ENCODE assay signal across 8 mouse cellular contexts in the genomic region with DNA sequence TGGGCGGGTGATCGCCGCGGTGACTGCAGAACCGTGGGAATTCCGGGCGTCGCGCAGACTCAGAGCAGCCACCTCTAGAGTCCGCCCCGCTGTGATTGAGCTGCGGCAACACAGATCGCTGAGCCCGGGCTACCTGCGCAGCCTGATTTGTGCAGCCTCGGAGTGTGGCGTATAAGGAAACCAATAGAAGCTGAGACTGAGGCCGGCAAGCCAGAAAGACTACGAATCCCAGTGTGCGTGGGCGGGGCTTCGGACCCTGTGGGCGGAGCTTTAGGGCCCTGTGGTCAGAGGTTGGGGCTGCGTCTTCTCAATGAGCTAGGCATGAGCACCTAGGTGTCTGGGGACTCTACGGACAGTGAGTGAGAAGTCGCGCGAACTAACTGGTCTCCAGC. TPM values are rescaled to one million over a fixed set of nuclear protein-coding genes. Genes with fewer than 3 reads are reported as not detected.
DNase-seq lines count a peak whose midpoint lies in the region; ATAC-seq and TF ChIP-seq lines count a peak whose summit lies in the region.

Gene Lgmn (minus strand): TSS at position 182 of the 392 bp plus-strand sequence.

- H3K9me3 ChIP-seq in G1E (replicated peaks): no peaks in the 10 kb centered on the region
- H3K9me3 ChIP-seq in forebrain, postnatal 0 days (ENCODE audit: low read length): no peaks in the 10 kb centered on the region
- no peaks in the 10 kb centered on the region for H3K9me3 ChIP-seq in lung, embryonic 15.5 days

- H3K27me3 ChIP-seq in G1E (ENCODE audit: insufficient read depth, low read length): peaks cover 3% of the 10 kb centered on the region; the same call in 1 of the 2 replicates
- no peaks in the 10 kb centered on the region for H3K27me3 ChIP-seq in forebrain, postnatal 0 days (ENCODE audit: insufficient read depth, low read length)
- no peaks in the 10 kb centered on the region for H3K27me3 ChIP-seq in lung, embryonic 15.5 days

- H3K27ac ChIP-seq in forebrain, postnatal 0 days (ENCODE audit: low read depth, low read length): peak within 1 kb of the TSS; percentile 62
- H3K27ac ChIP-seq in lung, embryonic 15.5 days: no peak within 1 kb of the TSS

- WGBS in forebrain, postnatal 0 days: under 1% methylated on average over 28 of the region's 28 CpGs
- under 1% methylated on average over 28 of the region's 28 CpGs for WGBS in lung, embryonic 15.5 days

- peak within 1 kb of the TSS; percentile 72 for H3K4me3 ChIP-seq in G1E (ENCODE audit: low read depth, low read length)
- H3K4me3 ChIP-seq in forebrain, postnatal 0 days (ENCODE audit: low read depth, low read length): peak within 1 kb of the TSS; percentile 58
- peak within 1 kb of the TSS; percentile 61 for H3K4me3 ChIP-seq in lung, embryonic 15.5 days

- peak; percentile 96 for ATAC-seq in G1E (ENCODE audit: extremely low read depth, insufficient number of reproducible peaks, low FRiP score, poor library complexity, severe bottlenecking)
- ATAC-seq in forebrain, postnatal 0 days: peak; percentile 100
- peak; percentile 98 for ATAC-seq in lung, embryonic 15.5 days (ENCODE audit: borderline replicate concordance, extremely low read depth, low FRiP score, low TSS enrichment)

- H3K36me3 ChIP-seq in G1E (replicated peaks): no peaks in the 10 kb centered on the region
- H3K36me3 ChIP-seq in forebrain, postnatal 0 days (ENCODE audit: insufficient read depth): no peaks in the 10 kb centered on the region
- H3K36me3 ChIP-seq in lung, embryonic 15.5 days: no peaks in the 10 kb centered on the region

- DNase-seq in G1E (ENCODE audit: low spot score): peak; percentile 93
- peak; percentile 100 for DNase-seq in cerebellum, adult 18-20 months
- DNase-seq in forebrain, postnatal 0 days: peak; percentile 98
- peak; percentile 99 for DNase-seq in heart, postnatal 4 days
- DNase-seq in layer of hippocampus, adult 8-10 months (ENCODE audit: low spot score in 2 of 2): peak; percentile 98 to 99
- DNase-seq in ovary, adult 18-20 months (ENCODE audit: low spot score): peak; percentile 95
- peak; percentile 92 for DNase-seq in thymus, postnatal 0 days (ENCODE audit: low spot score)

- no peak for TF ChIP-seq CTCF in G1E (IDR thresholded peaks at IDR 0.05; ENCODE audit: low read depth, low read length)
- no peak for TF ChIP-seq CTCF in forebrain, postnatal 0 days (IDR thresholded peaks at IDR 0.05; ENCODE audit: low read depth)

- H3K9ac ChIP-seq in forebrain, postnatal 0 days: peak within 1 kb of the TSS; percentile 47
- peak within 1 kb of the TSS; percentile 59 for H3K9ac ChIP-seq in lung, embryonic 15.5 days

- peaks cover 47% of the 10 kb centered on the region for H3K4me1 ChIP-seq in G1E (ENCODE audit: insufficient read depth, low read depth, low read length)
- H3K4me1 ChIP-seq in forebrain, postnatal 0 days (ENCODE audit: insufficient read depth): peaks cover 8% of the 10 kb centered on the region; the same call in 1 of the 2 replicates
- peaks cover 25% of the 10 kb centered on the region for H3K4me1 ChIP-seq in lung, embryonic 15.5 days

- peak within 1 kb of the TSS; percentile 58 for H3K4me2 ChIP-seq in forebrain, postnatal 0 days (ENCODE audit: low read depth)
- peak within 1 kb of the TSS; percentile 62 for H3K4me2 ChIP-seq in lung, embryonic 15.5 days

RNA-seq across cellular contexts. Expression of gene Lgmn, which starts in this region (rescaled TPM):
- total RNA-seq in G1E (2014; fragmentation: Nextera tagmentation) (22.0 and 33.8 TPM in 2 replicates), G1E (2017) (14.0 and 17.3 TPM in 2 replicates)
- polyA plus RNA-seq in G1E (2012): 1.7 TPM in 2 replicates
- total RNA-seq in forebrain, postnatal 0 days (2014; rRNA removed): 79.6 and 88.1 TPM in 2 replicates
- 121 and 139 TPM in 2 replicates for polyA plus RNA-seq in forebrain, postnatal 0 days (2015; fragmentation: Nextera tagmentation; extraction: Ambion mirVana)
- 10 to 100 TPM; 68.9 to 76.9 TPM for total RNA-seq in heart, postnatal 4 days (2021)
- 100 to 1,000 TPM in 2 of 4 experiments, 10 to 100 TPM in 2; 82.8 to 200 (median 127) TPM for total RNA-seq in layer of hippocampus, adult 8-10 months (2022)
- 115 and 127 TPM in 2 replicates for polyA plus RNA-seq in lung, embryonic 15.5 days (2015; fragmentation: Nextera tagmentation; extraction: Ambion mirVana)
- polyA plus RNA-seq in thymus, postnatal 0 days (2015; fragmentation: Nextera tagmentation; extraction: Ambion mirVana): 75.0 and 77.3 TPM in 2 replicates

Comparison
In these comparisons a context has a peak if more than half of its experiments do, and no peak if none do; other contexts are left out.
1. RNA of gene Lgmn (polyA plus RNA-seq): 121 to 139 TPM in forebrain, postnatal 0 days, 115 to 127 TPM in lung, embryonic 15.5 days and 75.0 to 77.3 TPM in thymus, postnatal 0 days; 1.7 TPM in G1E; every median in the first group is over 10 times any median in the second.
2. Peak in every context shown above with its lines, with median percentiles within 50 percentile points of each other: ATAC-seq, DNase-seq and H3K4me3 ChIP-seq.